Mouse (Mus musculus) liver, embryonic 14.5 days (tissue): ENCODE measurements around the gene Gpc4.

Experiments
- CTCF ChIP-seq: IDR thresholded peaks from 2 replicates; pipeline ENCODE4 v1.5.1; 2016; ENCODE audit warnings: antibody characterized with exemption, low read depth, control low read depth
- EP300 ChIP-seq: IDR thresholded peaks from 2 replicates; pipeline ENCODE4 v1.6.1; 2016; ENCODE audit warnings: antibody characterized with exemption, low read depth

DNA sequence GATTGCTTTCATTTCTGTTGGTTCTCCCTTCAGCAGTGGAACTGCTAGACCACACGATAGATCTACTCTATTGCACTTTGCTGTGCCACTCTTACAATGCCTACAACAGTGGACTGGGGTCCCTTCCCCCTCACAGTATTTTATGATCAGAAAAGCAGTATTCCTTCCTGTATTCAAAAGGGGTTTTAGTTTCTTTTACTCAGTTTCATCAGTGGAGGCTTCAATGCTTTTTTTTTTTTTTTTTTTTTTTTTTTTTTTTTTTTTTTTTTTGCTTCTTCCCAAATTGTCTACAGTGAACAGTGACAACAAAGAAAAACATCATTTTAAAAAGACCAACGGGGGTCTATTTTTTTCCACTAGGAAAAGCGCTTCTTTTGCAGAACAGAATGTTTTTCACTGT lies 81.5 kb downstream of the Gpc4 start:
- no peak for TF ChIP-seq CTCF
- no peak for TF ChIP-seq EP300
